Comparison of ENCODE assay signal across 15 mouse cellular contexts in the genomic region with DNA sequence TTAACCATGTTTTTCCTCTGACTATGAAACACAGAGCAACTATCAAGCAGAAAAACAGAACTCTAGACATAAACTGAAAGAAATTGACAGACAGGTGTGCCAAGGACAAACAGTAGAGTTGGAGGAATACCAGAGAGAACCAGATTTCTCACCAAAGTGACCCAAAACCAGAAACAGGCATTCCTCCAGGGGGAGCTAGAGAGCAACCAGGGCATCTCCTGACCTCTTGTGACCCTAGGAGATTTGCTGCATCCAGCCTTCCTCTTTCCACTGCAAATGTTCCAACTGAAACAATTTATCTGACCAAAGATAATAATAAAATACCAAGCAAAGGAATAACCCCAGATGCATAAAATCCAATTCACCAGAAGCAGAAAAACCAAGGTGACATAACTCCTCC. TPM values are rescaled to one million over a fixed set of nuclear protein-coding genes. Genes with fewer than 3 reads are reported as not detected.
DNase-seq lines count a peak whose midpoint lies in the region; ATAC-seq and TF ChIP-seq lines count a peak whose summit lies in the region.
"Had no signal": no experiment of that assay in that cellular context is flagged by ENCODE, and none has a peak within 500 bp of the region (broad histone marks: within the 10 kb centered on the region; RNA-seq: fewer than 3 reads in every experiment).

No protein-coding gene starts in this region.

- no peak for TF ChIP-seq EP300 in stomach, postnatal 0 days (optimal IDR thresholded peaks at IDR 0.05)

- H3K27me3 ChIP-seq in forebrain, postnatal 0 days (ENCODE audit: insufficient read depth, low read length) = peaks cover 3% of the 10 kb centered on the region; the same call in 1 of the 2 replicates
- peaks cover 14% of the 10 kb centered on the region for H3K27me3 ChIP-seq in forebrain, embryonic 11.5 days (ENCODE audit: control insufficient read depth, insufficient read depth, low read length)
- H3K27me3 ChIP-seq in stomach, postnatal 0 days (ENCODE audit: control insufficient read depth, insufficient read depth, low read length) = no peaks in the 10 kb centered on the region
- peaks cover 46% of the 10 kb centered on the region for H3K27me3 ChIP-seq in hindbrain, embryonic 10.5 days (ENCODE audit: insufficient read depth, poor library complexity, severe bottlenecking)
- H3K27me3 ChIP-seq: limb, embryonic 13.5 days had no signal

- H3K4me1 ChIP-seq in forebrain, postnatal 0 days (ENCODE audit: insufficient read depth) = no peaks in the 10 kb centered on the region
- no peaks in the 10 kb centered on the region for H3K4me1 ChIP-seq in forebrain, embryonic 11.5 days (replicated peaks; ENCODE audit: control insufficient read depth, insufficient read depth, low read length)
- no peaks in the 10 kb centered on the region for H3K4me1 ChIP-seq in stomach, postnatal 0 days (replicated peaks; ENCODE audit: control insufficient read depth, insufficient read depth)
- peaks cover 3% of the 10 kb centered on the region; the same call in 1 of the 2 replicates for H3K4me1 ChIP-seq in hindbrain, embryonic 10.5 days (replicated peaks)
- H3K4me1 ChIP-seq: limb, embryonic 13.5 days; megakaryocyte, embryonic 14.5 days had no signal

- no peak for TF ChIP-seq POLR2A in brain, embryonic 14.5 days (IDR thresholded peaks at IDR 0.05; ENCODE audit: borderline replicate concordance, extremely low read depth, insufficient read depth, insufficient read length, poor library complexity, severe bottlenecking)

- no peak overlapping the region for H3K4me2 ChIP-seq in forebrain, postnatal 0 days (ENCODE audit: low read depth)
- H3K4me2 ChIP-seq in forebrain, embryonic 11.5 days (ENCODE audit: low read depth, low read length, severe bottlenecking) = no peak overlapping the region
- H3K4me2 ChIP-seq in stomach, postnatal 0 days (replicated peaks; ENCODE audit: low read depth) = no peak overlapping the region
- H3K4me2 ChIP-seq: limb, embryonic 13.5 days had no signal

- H3K4me3 ChIP-seq in forebrain, postnatal 0 days (ENCODE audit: low read depth, low read length) = no peak overlapping the region
- no peak overlapping the region for H3K4me3 ChIP-seq in forebrain, embryonic 11.5 days (ENCODE audit: low read depth, low read length)
- no peak overlapping the region for H3K4me3 ChIP-seq in stomach, postnatal 0 days (ENCODE audit: low read depth, low read length)
- no peak overlapping the region for H3K4me3 ChIP-seq in hindbrain, embryonic 10.5 days
- H3K4me3 ChIP-seq: limb, embryonic 13.5 days; megakaryocyte, embryonic 14.5 days; myocyte had no signal

- H3K27ac ChIP-seq in forebrain, postnatal 0 days (ENCODE audit: low read depth, low read length) = no peak overlapping the region
- no peak overlapping the region for H3K27ac ChIP-seq in forebrain, embryonic 11.5 days (ENCODE audit: low read depth, low read length)
- H3K27ac ChIP-seq in stomach, postnatal 0 days (replicated peaks) = no peak overlapping the region
- H3K27ac ChIP-seq in hindbrain, embryonic 10.5 days = no peak overlapping the region
- H3K27ac ChIP-seq: limb, embryonic 13.5 days had no signal

- peak; percentile 28; the same call in 1 of the 2 replicates for TF ChIP-seq CTCF in forebrain, postnatal 0 days (IDR thresholded peaks at IDR 0.05; ENCODE audit: low read depth)
- TF ChIP-seq CTCF in brain, embryonic 14.5 days (IDR thresholded peaks at IDR 0.05; ENCODE audit: borderline replicate concordance, extremely low read depth, insufficient read depth, insufficient read length) = peak; percentile 7; the same call in 1 of the 2 replicates
- peak; percentile 44 for TF ChIP-seq CTCF in stomach, postnatal 0 days (IDR thresholded peaks at IDR 0.05; ENCODE audit: low read depth)

- no peaks in the 10 kb centered on the region for H3K36me3 ChIP-seq in forebrain, postnatal 0 days (ENCODE audit: insufficient read depth)
- no peaks in the 10 kb centered on the region for H3K36me3 ChIP-seq in forebrain, embryonic 11.5 days (ENCODE audit: control insufficient read depth, insufficient read depth, low read length)
- no peaks in the 10 kb centered on the region for H3K36me3 ChIP-seq in stomach, postnatal 0 days (ENCODE audit: control insufficient read depth, insufficient read depth, low read length)
- H3K36me3 ChIP-seq in hindbrain, embryonic 10.5 days = no peaks in the 10 kb centered on the region
- H3K36me3 ChIP-seq: limb, embryonic 13.5 days had no signal

- ATAC-seq in forebrain, postnatal 0 days = no peak
- ATAC-seq in forebrain, embryonic 11.5 days (replicated peaks; ENCODE audit: low FRiP score) = no peak
- no peak for ATAC-seq in stomach, postnatal 0 days (ENCODE audit: low FRiP score, low TSS enrichment)
- ATAC-seq: intestine, embryonic 16.5 days had no signal

- DNase-seq in forebrain, postnatal 0 days = no peak
- DNase-seq in forebrain, embryonic 11.5 days (ENCODE audit: low spot score) = no peak
- DNase-seq in lung, postnatal 36 days = peak; percentile 9
- no peak for DNase-seq in lung, postnatal 4 days
- DNase-seq in brain, embryonic 14.5 days (ENCODE audit: low read depth) = no peak
- no peak for DNase-seq in stomach, postnatal 0 days (ENCODE audit: low spot score)
- DNase-seq in hindbrain, embryonic 10.5 days (ENCODE audit: low spot score) = no peak
- no peak for DNase-seq in adrenal gland, adult 2 months
- DNase-seq: heart, adult 11 months had no signal

- no peak overlapping the region for H3K9ac ChIP-seq in forebrain, postnatal 0 days
- no peak overlapping the region for H3K9ac ChIP-seq in forebrain, embryonic 11.5 days (ENCODE audit: low read length)
- no peak overlapping the region for H3K9ac ChIP-seq in stomach, postnatal 0 days (ENCODE audit: low read length)
- H3K9ac ChIP-seq: limb, embryonic 13.5 days had no signal

- H3K9me3 ChIP-seq in forebrain, postnatal 0 days (ENCODE audit: low read length) = 0 out of 2 replicates have a peak, but pooled peaks cover 7% of the 10 kb centered on the region
- H3K9me3 ChIP-seq in forebrain, embryonic 11.5 days (ENCODE audit: control insufficient read depth, low read length) = no peaks in the 10 kb centered on the region
- H3K9me3 ChIP-seq in stomach, postnatal 0 days (ENCODE audit: control insufficient read depth, low read length) = no peaks in the 10 kb centered on the region
- H3K9me3 ChIP-seq in hindbrain, embryonic 10.5 days = peaks cover 10% of the 10 kb centered on the region
- H3K9me3 ChIP-seq: megakaryocyte, embryonic 14.5 days had no signal

RNA-seq across cellular contexts. Expression of gene Gsx1, which starts 41.2 kb away (rescaled TPM):
- total RNA-seq in forebrain, postnatal 0 days (2014; rRNA removed) = 1.2 and 3.2 TPM in 2 replicates
- 1.2 and 1.4 TPM in 2 replicates for polyA plus RNA-seq in forebrain, postnatal 0 days (2015; fragmentation: Nextera tagmentation; extraction: Ambion mirVana)
- polyA plus RNA-seq in forebrain, embryonic 11.5 days (2014; fragmentation: Nextera tagmentation; extraction: Ambion mirVana) = 8.9 and 10.6 TPM in 2 replicates
- polyA plus RNA-seq in brain, embryonic 14.5 days (2012; rRNA removed) = 9.8 and 11.2 TPM in 2 replicates
- not detected in 2 replicates for polyA plus RNA-seq in stomach, postnatal 0 days (2015; fragmentation: Nextera tagmentation; extraction: Ambion mirVana)
- 8.9 and 16.9 TPM in 2 replicates for polyA plus RNA-seq in hindbrain, embryonic 10.5 days (2016; fragmentation: Nextera tagmentation; extraction: Ambion mirVana)
- total RNA-seq in adrenal gland, adult 2 months (2021) = not detected
- not detected in 2 replicates for polyA plus RNA-seq in adrenal gland, adult 2 months (2012; rRNA removed)
- total RNA-seq: heart, postnatal 25 days had no signal
- polyA plus RNA-seq: C2C12; intestine, embryonic 16.5 days; limb, embryonic 13.5 days; myocyte had no signal
